Mouse (Mus musculus) layer of hippocampus, adult 9-10 months (tissue): ENCODE results near the gene Cgrrf1.
"Not testable (repeated sequence)": the region's sequence is repeated elsewhere in the genome, so short reads cannot be mapped to it uniquely, and the experiment has no call there.

ENCODE experiments used
- DNase-seq: peaks from one replicate; pipeline ENCODE4 v3.0.0; 2022; ENCODE audit warnings: low spot score

The Cgrrf1 gene

DNA sequence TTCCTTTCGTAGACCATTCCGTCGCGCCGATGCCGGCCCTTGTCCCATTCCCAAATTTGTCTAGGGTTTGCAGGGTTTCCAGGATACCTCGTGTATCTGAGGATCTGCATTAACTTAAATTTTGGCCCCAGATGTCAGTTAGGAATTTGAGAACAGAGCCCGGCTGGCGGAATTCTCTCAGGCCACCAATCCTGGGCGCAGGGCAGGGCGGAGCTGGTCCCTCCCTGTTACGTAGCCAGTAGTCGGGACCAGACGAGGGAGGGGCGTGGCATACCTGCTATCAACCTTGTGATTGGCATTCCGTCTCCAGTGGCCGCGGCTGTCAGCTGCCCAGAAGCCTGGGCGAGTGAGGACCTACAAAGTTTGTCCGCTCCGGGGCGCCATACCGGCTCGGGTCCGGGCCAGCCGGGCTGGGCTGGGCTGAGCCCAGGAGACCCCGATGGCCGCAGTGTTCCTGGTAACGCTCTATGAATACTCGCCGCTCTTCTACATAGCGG, at the start of gene Cgrrf1:
Gene Cgrrf1 (plus strand): TSS at position 289 of the 497 bp plus-strand sequence.
- peak; percentile 90 for DNase-seq

DNA sequence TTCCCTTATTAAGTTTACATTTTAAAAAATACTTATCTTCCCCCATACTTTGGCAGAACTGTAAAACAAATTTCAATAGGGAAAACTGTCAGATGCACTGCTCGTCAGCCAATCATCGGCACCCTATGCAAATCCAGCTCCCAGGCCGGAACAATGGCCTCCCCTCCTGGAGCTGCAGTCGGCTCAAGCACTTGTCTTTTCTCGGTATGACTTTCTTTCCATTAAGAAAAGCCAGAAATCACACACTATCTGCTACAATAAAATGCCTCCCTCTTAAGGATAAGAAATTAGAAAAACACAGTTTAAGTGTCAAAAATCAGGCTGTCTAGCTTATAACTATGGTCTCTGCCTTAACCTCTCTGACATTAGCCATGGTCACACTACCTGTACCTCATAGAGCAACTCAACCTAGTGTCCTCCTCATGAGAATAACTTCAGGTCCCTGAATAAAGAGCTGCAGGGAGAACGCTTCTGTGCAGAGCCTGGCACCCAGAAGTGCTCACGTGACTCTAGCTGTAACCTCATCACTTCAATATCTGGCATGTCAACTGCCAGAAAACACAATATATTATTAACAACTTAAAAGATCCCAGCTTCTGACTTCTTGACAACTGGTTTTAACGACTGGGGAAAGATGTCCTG, 49.6 kb upstream of the Cgrrf1 start:
- no peak for DNase-seq

DNA sequence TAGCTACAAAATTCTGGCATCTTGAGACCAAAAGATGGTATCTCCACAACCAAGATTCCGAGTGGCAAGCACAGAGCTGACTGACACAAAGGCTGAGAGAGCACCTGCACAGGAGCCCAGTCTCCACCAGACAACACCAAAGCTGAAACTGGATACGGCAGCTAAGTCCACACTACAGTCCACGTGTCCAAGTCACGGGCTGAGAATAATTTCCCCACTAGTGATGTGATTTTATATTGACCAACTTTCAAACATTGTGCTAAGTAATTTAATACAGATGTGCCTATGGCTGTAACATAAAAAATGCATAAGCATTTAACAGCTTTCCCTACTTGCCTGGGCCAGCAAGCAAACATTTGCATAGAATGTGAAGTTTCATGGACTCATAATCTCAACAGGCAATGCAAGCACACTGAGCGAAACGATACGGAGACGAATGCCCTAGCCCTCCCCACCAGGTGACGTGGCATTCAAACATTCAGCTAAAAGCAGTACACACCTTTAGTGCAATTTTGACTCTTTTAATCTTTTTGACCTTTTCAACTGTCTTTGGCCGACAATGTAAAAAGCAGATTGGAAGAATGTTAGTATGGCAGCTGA, 48.5 kb upstream of the Cgrrf1 start:
- DNase-seq: no peak

DNA sequence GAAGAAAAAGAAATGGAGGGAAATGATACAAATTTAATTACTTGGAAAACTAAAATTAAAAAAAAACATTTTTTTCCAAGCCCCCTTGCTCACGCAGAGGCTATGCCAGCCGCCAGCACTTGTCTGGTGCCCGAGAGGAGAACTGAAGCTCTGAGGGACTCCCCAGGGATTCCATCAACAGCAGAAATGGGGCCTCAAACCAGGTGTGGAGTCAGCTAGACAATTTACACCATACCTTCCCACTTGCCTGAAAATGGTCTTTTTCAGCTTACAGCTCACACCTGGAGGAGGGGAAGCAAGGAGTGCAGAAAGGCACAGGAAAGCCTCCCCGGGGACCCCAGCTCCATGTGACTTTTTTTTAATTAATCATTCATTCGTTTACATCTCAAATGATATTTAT, 46.7 kb upstream of the Cgrrf1 start:
- DNase-seq: no peak

DNA sequence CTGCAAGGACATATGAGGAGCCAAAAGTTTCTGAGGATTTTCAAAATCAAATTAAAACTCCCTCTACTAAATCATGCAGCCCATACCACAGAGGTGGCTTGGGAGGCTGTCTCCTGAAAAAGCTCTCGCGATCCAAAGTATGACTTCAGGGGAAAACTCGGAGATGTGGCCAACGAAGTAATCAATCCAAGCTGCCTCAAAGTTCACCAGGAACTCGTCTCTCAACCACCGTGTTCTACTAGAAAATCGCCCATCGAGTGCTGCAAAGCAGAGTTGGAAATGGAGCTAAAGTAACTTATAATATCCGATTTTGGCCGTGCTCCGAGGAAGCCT, 44.5 kb upstream of the Cgrrf1 start:
- no peak for DNase-seq

DNA sequence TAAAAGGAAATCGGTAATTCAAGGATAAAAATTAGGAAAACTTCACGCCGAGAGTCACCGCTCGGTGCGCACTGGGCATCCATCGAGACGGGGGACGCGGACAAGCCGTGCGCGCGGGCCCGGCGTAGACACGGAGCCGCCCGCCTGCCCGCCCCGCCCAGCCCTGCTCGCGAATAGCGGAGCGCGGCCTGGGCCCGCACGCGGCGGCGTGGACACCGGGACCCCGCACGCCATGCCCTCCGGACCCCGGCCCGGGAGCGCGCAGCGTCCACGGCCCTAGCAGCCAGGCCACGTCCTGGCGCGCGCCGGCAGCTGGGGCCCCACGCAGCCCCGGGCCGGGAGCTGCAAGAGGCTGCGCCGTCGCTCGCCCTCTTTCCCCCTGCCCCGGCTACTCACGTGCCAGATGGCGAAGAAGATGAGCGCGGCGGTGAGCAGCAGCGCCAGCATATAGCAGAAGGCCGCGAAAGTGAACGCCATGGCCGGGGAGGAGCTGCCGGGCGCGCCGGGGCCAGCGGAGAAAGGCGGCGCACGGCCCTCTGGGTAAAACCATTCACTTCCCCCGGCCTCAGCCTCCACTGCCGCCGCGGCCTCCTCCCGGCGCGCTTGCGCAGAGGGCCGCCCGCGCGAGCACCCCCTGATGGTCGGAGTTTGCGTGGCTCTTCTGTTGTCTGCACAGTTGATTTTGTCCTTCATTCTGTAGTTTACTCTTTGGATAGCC, 44.0 kb upstream of the Cgrrf1 start, which contains the start of gene Cnih1:
Gene Cnih1 (minus strand): TSS at position 625 of the 718 bp plus-strand sequence.
- DNase-seq: peak; percentile 73

DNA sequence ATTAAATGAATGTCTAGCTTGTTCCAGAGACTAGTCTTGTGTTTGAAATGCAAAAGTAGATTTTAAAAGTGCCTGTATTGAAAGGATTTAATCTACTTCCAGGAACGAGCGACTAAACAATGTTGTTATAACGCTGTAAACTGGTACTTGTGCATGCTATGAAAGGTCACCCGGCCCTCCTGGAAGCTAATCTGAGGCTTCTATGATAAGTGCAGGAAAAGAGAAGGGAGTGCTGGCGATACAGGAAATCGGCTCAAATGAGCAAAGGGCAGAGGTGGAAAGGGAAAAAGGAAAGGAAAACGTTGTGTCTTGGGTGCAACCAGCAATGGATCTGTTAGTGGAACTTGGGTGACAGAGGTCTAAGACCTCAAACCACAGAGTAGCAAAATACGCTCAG, 43.4 kb upstream of the Cgrrf1 start:
- no peak for DNase-seq

DNA sequence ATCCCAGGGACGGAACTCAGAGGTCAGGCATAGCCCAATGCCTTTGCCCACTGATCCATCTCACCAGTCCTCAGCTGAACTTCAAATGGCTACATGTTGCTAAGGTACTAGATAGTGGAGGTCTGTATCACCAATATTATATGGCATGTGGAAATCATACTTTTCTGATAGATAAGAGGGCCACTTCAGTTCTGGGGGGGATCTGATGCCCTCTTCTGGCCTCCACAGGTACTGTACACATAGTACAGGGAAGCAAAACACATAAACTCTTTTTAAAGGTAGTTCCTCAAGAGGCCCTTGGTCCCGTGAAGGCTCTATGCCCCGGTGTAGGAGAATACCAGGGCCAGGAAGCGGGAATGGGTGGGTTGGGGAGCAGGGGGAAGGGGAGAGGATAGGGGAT, 41.6 kb upstream of the Cgrrf1 start:
- no peak for DNase-seq

DNA sequence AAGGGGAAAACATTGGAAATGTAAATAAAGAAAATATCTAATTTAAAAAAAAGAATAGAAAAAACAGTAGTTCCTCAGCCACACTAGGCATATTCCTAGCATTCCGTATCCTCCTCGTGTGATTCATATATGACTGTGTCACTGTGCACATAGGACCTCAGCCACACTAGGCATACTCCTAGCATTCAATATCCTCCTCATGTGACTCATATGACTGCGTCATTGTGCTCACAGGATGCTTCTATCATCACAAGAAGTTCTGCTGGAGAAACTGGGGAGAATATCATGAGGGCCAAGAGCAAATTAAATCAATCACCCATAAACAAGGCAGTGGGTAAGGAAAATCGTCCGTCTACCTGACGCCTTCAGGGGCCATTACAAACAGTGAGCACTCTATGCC, 41.2 kb upstream of the Cgrrf1 start:
- no peak for DNase-seq

DNA sequence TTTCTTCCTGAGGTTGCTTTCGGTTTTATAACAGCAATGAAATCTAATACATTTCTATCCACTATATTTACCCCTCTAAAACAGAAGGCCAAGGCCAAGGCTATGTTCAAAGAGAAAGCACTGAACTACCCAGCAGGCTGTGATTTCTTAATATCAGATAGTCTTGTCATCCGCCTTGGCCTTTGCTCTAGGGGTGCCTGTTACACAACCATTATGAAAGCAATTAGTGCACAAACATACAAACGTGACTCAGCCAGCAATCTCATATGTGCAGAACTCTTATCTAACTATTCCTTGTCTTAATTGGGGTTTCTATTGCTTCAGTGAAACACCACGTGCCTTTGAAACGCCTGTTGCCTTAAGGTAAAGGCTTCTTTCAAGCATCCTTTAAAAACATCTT, 37.8 kb upstream of the Cgrrf1 start:
- DNase-seq: no peak

DNA sequence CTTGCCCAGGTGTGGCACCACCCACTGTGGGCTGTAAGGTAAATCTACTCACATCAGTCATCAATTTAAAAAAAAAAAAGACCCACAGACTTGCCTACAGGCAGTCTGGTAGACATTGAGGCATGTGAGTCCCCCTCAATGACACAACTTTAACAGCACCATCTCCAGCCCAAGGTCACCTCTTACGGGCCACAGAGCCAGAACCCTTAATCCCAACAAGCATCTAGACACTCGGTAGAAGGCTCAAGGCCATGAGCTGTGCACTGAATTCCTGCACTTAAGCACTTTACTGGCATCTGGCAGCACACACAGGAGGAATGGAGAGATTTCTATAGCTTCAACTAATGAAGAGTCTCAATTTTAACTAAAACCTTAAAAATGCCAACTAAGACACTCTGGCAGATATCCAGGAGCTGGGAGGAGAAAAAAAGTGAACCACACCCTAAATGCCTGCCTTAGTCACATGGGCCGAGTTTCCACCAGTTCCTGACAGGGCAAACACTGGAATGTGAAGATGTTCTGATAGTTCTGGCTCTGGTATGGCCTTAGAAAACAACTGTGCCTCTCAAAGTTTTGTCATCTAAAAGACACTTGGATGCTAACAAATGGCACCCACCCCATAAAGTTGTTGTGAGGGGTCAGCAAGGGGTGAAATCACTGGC, 31.1 kb upstream of the Cgrrf1 start:
- DNase-seq: no peak

DNA sequence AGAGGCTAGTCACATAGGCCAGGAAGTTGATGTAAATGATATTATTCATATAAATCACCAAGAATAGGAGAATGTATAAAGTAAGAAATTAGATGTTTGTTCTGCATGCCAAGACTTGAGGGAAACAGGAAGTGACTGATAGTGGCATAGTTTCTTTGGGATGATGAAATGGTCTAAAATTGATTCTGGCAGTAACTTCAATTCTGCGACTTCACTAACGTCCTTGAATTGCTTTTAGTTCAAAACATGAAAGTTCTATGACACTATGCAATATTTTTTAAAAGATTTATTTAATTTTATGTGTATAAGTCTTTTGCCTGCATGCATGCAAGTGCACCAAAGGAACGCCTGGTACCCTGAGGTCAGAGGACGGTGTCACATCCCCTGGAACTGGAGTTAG, 28.7 kb upstream of the Cgrrf1 start:
- DNase-seq: no peak

DNA sequence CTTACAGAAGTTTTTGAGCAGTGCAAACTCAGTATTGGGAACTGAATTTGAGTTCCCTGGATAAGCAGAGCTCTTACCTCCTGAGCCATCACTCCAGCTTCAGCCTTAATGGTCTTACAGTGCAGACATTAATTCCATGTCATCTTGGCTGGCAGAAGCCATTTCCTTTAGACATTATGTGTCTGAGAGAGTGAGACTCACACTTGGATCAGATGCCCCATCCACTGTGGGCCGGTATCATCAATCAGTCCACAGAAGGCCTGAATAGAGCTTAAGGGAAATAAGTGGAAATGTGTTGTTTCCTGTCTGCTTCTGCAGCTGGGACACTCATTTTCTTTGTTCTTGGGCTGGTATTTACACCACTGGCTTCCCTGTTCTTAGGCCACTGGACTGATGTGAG, 28.1 kb upstream of the Cgrrf1 start:
- DNase-seq: no peak

DNA sequence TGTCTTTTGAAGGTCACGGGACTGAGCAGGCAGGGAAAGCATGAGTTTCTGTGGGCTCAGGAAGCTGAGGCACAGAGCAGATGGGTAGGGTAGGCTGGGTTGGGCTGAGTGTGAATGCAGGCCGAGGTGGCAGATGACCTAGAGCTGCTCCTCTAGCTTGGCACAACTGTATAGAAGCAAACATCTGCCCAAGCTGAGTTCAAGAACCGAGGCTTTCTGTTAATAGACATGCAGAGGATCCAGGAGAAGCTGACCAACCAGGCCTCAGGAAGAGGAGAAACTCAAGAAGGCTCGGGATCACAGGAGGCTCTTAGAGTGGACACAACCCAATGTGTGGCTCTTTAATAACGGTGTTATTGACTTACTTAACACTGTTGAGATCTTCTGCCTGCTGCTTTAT, 25.7 kb upstream of the Cgrrf1 start:
- DNase-seq: no peak

DNA sequence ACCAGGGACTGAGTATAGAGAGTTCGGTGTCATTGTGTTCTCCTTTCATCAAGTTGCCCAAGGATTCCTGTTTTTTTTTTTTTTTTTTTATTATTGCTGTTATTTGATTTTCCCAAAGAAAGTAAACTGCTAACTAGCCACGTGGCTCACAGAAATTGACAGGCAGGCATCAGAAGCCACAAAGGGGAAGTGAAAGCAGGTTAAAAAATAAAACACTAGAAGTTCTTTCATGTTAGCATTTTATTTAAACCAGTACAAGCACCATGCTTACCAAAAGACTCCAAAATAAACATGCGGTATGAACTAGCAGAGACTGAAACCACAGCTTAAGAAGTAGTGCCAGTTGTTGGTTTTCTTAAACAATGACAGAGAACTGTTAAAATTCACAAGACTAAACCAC, 24.0 kb upstream of the Cgrrf1 start:
- DNase-seq: no peak

DNA sequence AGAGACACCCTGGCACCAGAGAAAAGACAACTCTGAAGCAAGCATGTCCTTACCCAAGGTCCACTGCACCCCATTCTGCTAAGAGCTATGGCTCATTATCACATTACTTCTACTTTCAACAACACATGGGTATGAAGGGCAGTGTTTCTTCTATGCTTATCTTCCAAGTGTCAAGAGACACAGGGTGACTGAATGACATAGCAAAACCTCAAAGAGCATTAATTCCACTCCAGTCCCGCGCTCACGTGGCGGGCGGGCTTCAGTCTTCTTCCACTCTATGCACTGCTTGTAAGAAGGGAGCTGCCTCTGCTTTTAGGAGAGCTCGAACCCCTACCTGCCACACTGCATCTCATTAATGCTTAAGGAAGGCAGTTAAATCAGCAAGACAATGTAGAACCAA, 16.3 kb upstream of the Cgrrf1 start:
- no peak for DNase-seq

DNA sequence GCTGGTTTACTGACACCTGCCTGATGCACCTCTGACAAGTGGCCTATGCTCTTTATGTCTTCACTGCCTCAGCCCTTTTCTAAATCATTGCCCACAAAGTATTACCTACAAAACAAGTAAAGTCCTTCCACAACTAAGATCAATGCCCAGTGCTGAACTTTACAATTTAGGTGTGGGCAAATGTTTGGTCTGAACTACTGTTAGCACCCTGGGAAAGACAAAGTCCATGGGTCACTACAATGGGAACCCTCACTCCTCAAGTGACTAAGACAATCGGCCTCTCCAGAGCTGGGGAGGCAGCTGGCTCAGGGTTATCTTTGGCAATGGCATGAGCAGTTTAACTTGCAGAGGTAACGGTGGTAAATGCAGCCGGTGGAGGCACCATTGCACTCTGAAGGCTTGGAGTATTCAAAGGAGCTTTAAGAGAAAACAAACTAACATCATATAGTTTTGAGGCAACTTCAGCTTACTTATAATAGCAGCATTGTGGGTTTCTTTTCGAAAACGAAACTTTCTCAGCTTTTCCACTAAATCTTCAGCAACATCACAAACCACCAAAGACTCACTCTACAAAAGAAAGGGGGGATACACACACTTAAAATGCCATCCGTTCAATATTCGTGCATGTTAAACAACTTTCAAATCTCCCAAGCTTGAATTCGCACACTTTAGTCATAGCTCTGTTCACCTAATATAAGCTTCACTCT, 14.9 kb upstream of the Cgrrf1 start:
- no peak for DNase-seq

DNA sequence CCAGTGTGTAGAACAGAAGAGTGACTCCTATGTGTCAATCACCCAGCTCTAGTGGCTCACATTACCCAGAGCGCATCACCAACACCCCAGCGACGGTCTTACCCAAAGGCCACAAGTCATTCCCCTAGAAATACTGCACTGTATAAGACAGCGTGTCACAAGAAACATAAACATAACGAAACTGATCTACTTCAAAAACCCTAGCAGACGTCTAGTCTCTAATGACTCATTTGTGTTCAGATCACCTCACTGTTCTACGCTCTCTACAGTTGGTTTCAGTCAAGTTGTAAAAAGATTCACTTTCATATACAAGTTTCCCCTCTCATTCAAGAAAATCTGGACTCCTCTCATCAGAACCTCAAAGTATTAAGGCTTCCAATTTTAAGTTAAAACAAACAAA, 13.2 kb upstream of the Cgrrf1 start:
- DNase-seq: no peak

DNA sequence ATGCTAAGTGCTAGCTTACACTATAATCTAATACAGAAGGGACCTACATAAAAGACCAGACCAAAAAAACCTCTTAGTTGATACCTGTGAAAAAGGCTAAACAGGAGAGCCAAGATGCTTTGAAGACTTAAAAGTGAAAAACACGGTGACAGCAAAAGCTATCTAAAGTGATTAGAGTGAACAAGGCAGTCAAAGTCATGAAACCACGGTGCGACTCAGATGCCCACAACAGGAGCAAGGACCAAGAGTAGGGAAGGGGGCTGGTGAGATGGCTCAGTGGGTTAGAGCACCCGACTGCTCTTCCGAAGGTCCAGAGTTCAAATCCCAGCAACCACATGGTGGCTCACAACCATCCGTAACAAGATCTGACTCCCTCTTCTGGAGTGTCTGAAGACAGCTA, 12.0 kb upstream of the Cgrrf1 start:
- DNase-seq: not testable (repeated sequence)

DNA sequence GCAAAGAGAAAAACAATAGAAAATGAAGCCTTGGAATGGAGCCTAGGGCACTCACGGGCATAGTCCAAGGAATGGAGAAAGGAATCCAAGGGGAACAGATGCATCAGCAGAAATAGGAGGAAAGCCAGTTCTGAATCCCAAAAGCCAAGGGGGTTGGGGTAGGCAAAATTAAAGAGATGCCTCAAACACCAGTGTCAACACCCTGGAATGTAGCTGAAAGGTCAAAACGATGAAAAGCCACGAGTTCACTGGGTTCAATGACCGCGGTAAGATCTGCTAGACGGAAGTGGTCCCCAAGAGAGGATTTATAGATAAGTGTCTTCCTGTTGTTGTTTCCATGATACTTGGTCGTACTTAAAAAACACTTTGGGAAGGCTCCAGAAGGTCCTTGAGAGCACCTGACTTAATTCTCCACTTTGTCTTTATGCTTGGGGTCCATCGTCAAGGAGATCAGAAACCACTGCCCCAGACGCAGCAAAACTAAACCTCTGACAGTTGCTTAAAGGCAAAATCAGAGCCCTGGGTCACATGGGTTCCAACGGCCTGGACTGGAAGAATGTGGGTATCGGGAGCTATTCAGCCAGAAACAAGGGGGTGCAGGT, 10.6 kb upstream of the Cgrrf1 start:
- no peak for DNase-seq

DNA sequence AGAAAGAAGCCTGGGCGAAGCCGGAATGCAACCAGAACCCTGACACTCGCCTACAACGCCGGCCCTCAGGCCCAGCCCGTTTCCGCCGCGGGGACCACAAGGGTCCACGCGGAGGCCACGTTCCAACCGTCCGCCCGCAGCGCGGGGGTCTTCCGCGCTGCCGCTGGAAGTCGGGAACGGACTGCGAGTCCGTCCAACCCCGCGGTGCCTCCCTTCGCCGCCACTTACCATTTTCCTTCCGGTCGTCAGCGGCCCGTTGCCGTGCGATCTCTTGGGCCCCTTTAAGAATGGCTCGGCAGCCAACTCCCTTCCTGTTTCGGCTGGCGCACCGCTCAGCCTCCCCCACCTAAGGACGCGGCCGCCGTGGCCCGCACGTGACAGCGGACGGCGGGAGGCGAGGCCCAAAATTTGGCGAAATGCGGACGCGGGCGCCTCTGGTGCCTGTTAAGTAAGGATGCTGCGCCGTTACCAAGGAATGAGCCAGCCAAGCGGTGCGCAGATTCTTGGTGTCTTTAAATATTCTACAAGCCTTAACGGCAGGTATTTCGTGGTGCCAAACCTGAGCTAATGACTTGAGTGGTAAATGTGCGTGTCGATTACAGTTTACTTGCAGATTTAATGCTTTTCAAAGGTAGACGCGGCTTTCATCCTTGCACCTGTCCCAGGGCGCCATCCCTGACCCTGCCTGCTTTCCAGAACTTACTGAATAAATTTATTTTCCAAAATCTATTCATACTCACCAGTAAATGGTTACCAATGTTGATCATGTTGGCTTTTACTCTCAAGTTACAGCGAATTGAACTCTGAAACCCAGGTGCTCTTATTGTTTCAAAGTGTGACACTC, 9.8 kb upstream of the Cgrrf1 start, which contains the start of gene Gmfb:
Gene Gmfb (minus strand): TSS at position 370 of the 844 bp plus-strand sequence.
- DNase-seq: peak; percentile 93
